Mouse (Mus musculus): ENCODE results near the gene Ankzf1.

DNA sequence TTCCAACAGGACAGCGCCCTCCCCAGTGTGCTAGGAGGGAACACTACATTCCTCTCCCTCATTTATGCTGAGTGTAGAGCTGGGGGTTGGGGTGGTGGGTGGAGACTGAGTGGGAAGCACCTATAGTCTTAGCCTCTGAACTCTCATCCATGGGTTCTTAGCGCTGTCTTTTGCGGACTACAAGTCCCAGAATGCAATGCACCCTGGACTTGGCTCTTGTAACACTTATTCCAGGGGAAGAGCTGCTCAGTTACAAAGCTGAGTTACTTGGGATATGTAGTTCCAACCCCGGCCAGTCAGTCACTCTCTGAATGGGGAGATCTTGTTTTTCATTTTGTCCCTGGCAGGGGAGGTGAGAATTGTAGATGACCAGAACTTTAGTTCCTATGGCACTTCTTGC, 52.9 kb downstream of the Ankzf1 start:
- TF ChIP-seq CEBPB (IDR thresholded peaks at IDR 0.05; ENCODE audit: insufficient read depth, poor library complexity, severe bottlenecking) = no peak
- TF ChIP-seq POLR2AphosphoS2 (IDR thresholded peaks at IDR 0.05; ENCODE audit: insufficient read length, low read depth) = no peak
- no peak for TF ChIP-seq MYOG (IDR thresholded peaks at IDR 0.05; ENCODE audit: control insufficient read depth in 1 of 3, insufficient read depth in 1 of 3, insufficient read length in 2 of 3, low read depth in 2 of 3)
- no peak for TF ChIP-seq TCF12 (IDR thresholded peaks at IDR 0.05; ENCODE audit: insufficient read depth, poor library complexity, severe bottlenecking)
- no peak for TF ChIP-seq POLR2A (IDR thresholded peaks at IDR 0.05; ENCODE audit: insufficient read length, low read depth)

Measured in myocyte (in vitro differentiated cells).